Mouse (Mus musculus): Measurements from ENCODE around the gene Olfr960.

Gene Olfr960

DNA sequence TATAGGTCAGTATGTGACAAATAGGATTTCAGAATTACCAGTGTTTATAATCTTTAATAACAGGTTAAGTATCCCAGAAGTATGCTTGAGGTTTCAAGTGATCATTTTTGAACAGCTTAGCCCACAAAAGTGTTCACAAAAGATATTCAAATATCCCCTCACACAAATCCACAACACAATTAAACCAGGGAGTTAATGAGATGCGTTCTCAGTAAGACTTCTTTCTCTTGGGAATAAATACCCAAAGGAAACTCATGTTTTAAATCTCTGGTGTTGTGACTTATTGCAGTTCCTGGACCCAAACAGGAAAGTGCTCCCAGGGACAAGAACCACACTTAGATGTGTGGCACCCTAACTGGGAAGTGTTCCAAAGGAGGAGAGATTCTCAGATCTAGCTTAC, at the start of gene Olfr960:
Gene Olfr960, plus strand, starts transcription at position 301 of the 400 bp plus-strand sequence.
- DNase-seq (ENCODE audit: low spot score in 2 of 2): no peak

DNA sequence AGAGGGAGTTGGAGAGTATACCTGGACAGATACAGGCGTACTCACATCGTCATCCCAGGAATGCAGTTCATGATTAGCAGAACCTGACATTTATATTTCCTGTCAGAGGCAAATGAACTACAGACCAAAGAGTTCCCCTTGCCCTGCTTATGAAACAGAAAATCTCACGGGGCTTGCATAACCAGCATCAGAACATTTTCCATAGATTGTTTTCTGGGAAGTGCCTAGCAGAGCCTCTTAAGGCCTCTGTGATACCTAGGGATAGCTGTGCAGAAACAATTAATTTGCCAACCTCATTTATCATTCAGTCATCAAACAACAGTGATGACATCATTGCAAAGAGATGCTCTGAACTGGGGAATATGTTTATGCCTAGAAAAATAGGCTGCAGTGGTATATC, 45.7 kb upstream of the Olfr960 start, which contains the start of gene Olfr959:
Gene Olfr959, minus strand, starts transcription at position 101 of the 400 bp plus-strand sequence.
- no peak for DNase-seq (ENCODE audit: low spot score in 2 of 2)

GRCm38 (mm10) chr9:39577050-39577449, 44.1 kb upstream of the Olfr960 start:
- DNase-seq (ENCODE audit: low spot score in 2 of 2): no peak

GRCm38 (mm10) chr9:39602536-39603332, 18.4 kb upstream of the Olfr960 start:
- DNase-seq (ENCODE audit: low spot score in 2 of 2): no peak

DNA sequence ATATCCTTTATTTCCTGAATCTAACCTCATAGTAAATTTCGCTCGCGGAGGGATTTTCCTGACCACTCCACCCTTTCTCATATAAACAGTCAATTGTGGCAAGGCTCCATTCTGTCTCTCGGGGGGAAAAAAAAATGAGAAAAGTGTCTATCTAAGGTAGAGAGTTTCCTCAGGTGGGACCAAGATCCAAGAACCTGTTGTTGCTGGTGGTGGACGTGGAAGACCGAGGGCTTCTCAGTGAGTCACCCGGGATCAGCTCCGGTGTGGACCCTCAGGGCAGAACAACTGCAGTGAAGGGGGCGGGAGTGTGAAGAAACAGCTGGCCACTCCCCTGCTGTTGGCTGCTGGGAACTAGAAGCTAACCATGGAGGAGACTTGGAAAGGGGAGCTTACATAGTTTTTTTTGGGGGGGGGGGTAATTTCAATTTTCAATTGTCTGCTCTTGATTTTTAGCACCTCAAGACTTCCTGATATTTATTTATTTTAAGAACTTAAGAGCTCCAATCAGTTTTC, 17.8 kb upstream of the Olfr960 start:
- no peak for DNase-seq (ENCODE audit: low spot score in 2 of 2)

- no peak for DNase-seq (ENCODE audit: low spot score in 2 of 2)
Measured at GRCm38 (mm10) chr9:39603999-39604453, 17.1 kb upstream of the Olfr960 start, which contains the start of gene AW551984. Gene AW551984, minus strand, starts transcription at chr9:39604403.

DNA sequence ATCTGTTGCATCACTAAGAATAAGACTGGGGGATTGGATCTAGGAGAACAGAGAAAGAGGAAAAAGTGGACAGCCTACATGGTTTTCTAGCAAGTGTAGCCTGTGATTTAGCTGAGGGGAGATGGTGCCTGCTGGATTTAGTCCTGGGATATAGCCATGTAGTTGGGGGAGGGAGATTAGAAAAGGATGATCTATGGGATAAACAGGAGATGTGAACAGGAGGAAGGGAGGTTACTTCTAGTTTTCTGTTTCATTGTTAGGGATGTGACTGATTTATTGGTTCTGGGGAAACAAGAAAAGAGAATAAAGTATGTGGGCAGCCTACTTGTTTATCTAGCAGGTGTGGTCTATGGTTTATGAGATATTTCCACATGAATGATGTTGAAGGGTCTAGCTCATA, 12.7 kb upstream of the Olfr960 start:
- no peak for DNase-seq (ENCODE audit: low spot score in 2 of 2)

- no peak for DNase-seq (ENCODE audit: low spot score in 2 of 2)
Measured at GRCm38 (mm10) chr9:39610355-39610754, 10.8 kb upstream of the Olfr960 start, which contains the start of gene Olfr148. Gene Olfr148, plus strand, starts transcription at chr9:39610655.

GRCm38 (mm10) chr9:39611953-39612352, 9.2 kb upstream of the Olfr960 start:
- no peak for DNase-seq (ENCODE audit: low spot score in 2 of 2)

DNA sequence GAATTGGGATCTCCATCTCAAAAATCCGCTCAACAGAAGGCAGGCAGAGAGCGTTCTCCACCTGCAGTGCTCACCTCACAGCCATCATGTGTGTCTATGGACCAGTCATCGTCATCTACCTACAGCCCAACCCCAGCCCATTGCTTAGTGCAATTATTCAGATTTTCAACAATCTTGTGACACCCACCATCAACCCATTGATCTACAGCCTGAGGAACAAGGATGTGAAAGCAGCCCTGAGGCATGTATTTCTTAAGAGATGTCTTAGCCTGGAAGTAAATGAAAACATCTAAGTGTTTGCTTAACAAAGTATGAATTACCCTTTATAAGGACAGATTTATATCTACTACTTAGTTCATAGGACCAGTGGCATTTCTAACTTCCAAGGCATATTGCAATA, 2.6 kb downstream of the Olfr960 start:
- DNase-seq (ENCODE audit: low spot score in 2 of 2): no peak

DNA sequence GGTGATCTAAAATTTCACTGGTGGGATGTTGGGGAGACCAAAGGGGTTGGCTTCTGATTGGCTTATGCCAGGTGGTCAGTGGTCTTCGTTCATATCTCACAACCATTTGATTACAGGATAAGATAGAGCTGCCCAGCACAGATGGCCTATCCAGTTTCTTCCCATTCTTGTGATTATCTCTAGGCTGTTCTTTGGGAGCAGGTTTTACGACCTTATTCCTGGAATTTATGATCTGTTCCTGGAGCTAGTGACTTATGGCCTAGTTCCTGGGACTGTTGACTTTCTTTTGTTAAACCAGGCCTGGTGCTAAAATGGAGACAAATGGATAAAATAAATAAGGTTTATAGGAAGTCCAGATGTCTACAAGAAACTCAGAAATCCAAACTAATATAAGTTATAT, 3.5 kb downstream of the Olfr960 start:
- DNase-seq (ENCODE audit: low spot score in 2 of 2): no peak

GRCm38 (mm10) chr9:39629069-39629468, 7.9 kb downstream of the Olfr960 start:
- DNase-seq (ENCODE audit: low spot score in 2 of 2): no peak

DNA sequence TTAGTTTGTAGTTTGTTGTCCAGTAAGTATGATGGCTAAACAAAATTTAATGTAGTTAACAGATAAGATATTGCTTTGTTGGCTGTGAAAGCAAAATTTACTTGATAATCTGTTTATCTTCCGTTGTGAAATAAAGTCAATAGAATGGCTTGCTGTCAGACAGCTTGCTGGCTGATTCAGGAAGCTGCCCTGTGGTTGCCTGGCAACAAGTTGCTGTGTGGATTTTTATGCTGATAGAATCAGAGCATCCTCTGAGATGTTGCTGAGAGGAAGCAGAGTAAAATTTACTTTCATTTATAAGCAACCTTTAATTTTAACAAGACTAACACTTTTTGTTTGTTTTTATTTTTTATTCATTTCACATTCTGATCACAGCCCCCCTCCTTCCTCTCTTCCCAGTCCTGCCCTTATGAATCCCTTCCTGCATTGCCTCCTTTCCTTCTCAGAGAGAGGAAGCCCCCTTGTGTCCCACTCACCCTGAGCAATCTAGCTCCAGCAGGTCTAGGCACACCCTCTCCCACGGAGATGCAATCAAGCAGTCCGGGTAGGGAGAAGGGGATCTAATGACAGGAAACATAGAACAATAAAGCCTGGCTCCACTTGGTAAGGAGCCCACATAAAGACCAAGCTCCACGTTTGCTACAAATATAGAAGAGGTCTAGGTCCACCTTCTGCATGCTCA, 12.9 kb downstream of the Olfr960 start:
- DNase-seq (ENCODE audit: low spot score in 2 of 2): no peak

GRCm38 (mm10) chr9:39644785-39645184, 23.6 kb downstream of the Olfr960 start, which contains the start of gene Olfr961:
Gene Olfr961, plus strand, starts transcription at chr9:39645085.
- DNase-seq (ENCODE audit: low spot score in 2 of 2): no peak

- no peak for DNase-seq (ENCODE audit: low spot score in 2 of 2)
Measured at GRCm38 (mm10) chr9:39647382-39647781, 26.2 kb downstream of the Olfr960 start.

GRCm38 (mm10) chr9:39654756-39655396, 33.7 kb downstream of the Olfr960 start:
- no peak for DNase-seq (ENCODE audit: low spot score in 2 of 2)

GRCm38 (mm10) chr9:39666905-39667304, 45.7 kb downstream of the Olfr960 start, which contains the start of gene Olfr963:
Gene Olfr963, plus strand, starts transcription at chr9:39667205.
- no peak for DNase-seq (ENCODE audit: low spot score in 2 of 2)

GRCm38 (mm10) chr9:39669723-39670122, 48.5 kb downstream of the Olfr960 start:
- DNase-seq (ENCODE audit: low spot score in 2 of 2): no peak
